Mouse (Mus musculus): ENCODE measurements around the gene Ccdc87. TPM values are rescaled to one million over a fixed set of nuclear protein-coding genes. Genes with fewer than 3 reads are reported as not detected.
A peak's percentile ranks its signal among the peaks of the same experiment; 100 is the strongest.
"Not testable (repeated sequence)": the region's sequence is repeated elsewhere in the genome, so short reads cannot be mapped to it uniquely, and the experiment has no call there.

The Ccdc87 gene
- polyA plus RNA-seq, 1 experiment from 2014 or later: not detected

GRCm38 (mm10) chr19:4865147-4865546 lies 26.0 kb downstream of the Ccdc87 start:
- WGBS: 3% methylated on average over 17 of the region's 17 CpGs
- Histone ChIP-seq H3K9ac (ENCODE audit: low read length) (no peak overlapping the region), H3K4me2 (ENCODE audit: low read length) (peak overlapping the region; percentile 16)

GRCm38 (mm10) chr19:4874613-4875012 lies 35.4 kb downstream of the Ccdc87 start:
- not testable (repeated sequence) for H3K4me2 ChIP-seq (ENCODE audit: low read length); H3K9ac ChIP-seq (ENCODE audit: low read length); H3K27ac ChIP-seq (ENCODE audit: low read depth); DNase-seq (ENCODE audit: low spot score); H3K27me3 ChIP-seq (replicated peaks; ENCODE audit: control insufficient read depth, insufficient read depth, low read length); ATAC-seq (replicated peaks; ENCODE audit: low FRiP score, low TSS enrichment, low read depth); H3K36me3 ChIP-seq (ENCODE audit: control insufficient read depth, insufficient read depth, low read length); H3K9me3 ChIP-seq (ENCODE audit: control insufficient read depth, low read length); H3K4me3 ChIP-seq (ENCODE audit: low read depth, low read length)
- peaks cover 15% of the 10 kb centered on the region for H3K4me1 ChIP-seq (replicated peaks; ENCODE audit: control insufficient read depth, insufficient read depth, low read length)
- WGBS: 86% methylated on average over 1 of the region's 1 CpGs

More at GRCm38 (mm10) chr19:4865147-4865546, 26.0 kb downstream of the Ccdc87 start:
- H3K27ac ChIP-seq (ENCODE audit: low read depth): no peak overlapping the region
- H3K27me3 ChIP-seq (replicated peaks; ENCODE audit: control insufficient read depth, insufficient read depth, low read length): peaks cover 4% of the 10 kb centered on the region; the same call in 1 of the 2 replicates
- no peak for DNase-seq (ENCODE audit: low spot score)
- no peaks in the 10 kb centered on the region for H3K9me3 ChIP-seq (ENCODE audit: control insufficient read depth, low read length)
- no peak for ATAC-seq (replicated peaks; ENCODE audit: low FRiP score, low TSS enrichment, low read depth)
- no peaks in the 10 kb centered on the region for H3K36me3 ChIP-seq (ENCODE audit: control insufficient read depth, insufficient read depth, low read length)
- H3K4me3 ChIP-seq (ENCODE audit: low read depth, low read length): no peak overlapping the region
- H3K4me1 ChIP-seq (replicated peaks; ENCODE audit: control insufficient read depth, insufficient read depth, low read length): no peaks in the 10 kb centered on the region

DNA sequence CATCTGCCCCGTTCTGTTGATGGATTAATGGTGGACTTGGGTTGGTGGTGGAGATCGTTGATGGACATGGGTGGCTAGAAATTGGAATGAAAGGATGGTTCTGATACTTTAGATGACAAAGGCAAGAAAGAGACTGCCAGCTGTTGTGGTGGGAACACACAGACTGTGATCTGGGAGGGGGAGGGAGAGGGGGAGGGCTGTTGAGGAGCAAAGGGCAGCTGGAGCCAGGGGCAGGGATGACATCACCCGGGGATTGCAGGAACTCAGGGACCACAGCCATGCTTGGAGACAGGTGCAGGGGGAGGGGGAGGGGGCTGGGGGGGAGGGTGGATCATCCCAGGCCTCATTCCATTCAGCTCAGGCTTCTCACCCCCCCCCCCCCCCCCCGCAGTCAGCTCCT lies 37.1 kb downstream of the Ccdc87 start:
- no peak for ATAC-seq (replicated peaks; ENCODE audit: low FRiP score, low TSS enrichment, low read depth)
- H3K9me3 ChIP-seq (ENCODE audit: control insufficient read depth, low read length): no peaks in the 10 kb centered on the region
- H3K4me2 ChIP-seq (ENCODE audit: low read length): no peak overlapping the region
- 66% methylated on average over 3 of the region's 4 CpGs for WGBS
- H3K27me3 ChIP-seq (replicated peaks; ENCODE audit: control insufficient read depth, insufficient read depth, low read length): no peaks in the 10 kb centered on the region
- no peak overlapping the region for H3K27ac ChIP-seq (ENCODE audit: low read depth)
- no peaks in the 10 kb centered on the region for H3K36me3 ChIP-seq (ENCODE audit: control insufficient read depth, insufficient read depth, low read length)
- no peak overlapping the region for H3K9ac ChIP-seq (ENCODE audit: low read length)
- H3K4me3 ChIP-seq (ENCODE audit: low read depth, low read length): no peak overlapping the region
- no peak for DNase-seq (ENCODE audit: low spot score)
- peaks cover 15% of the 10 kb centered on the region for H3K4me1 ChIP-seq (replicated peaks; ENCODE audit: control insufficient read depth, insufficient read depth, low read length)

- H3K4me2 ChIP-seq (ENCODE audit: low read length): no peak overlapping the region
- DNase-seq (ENCODE audit: low spot score) (no peak), ATAC-seq (replicated peaks; ENCODE audit: low FRiP score, low TSS enrichment, low read depth) (no peak)
- no peak overlapping the region for H3K4me3 ChIP-seq (ENCODE audit: low read depth, low read length)
- H3K4me1 ChIP-seq (replicated peaks; ENCODE audit: control insufficient read depth, insufficient read depth, low read length): peaks cover 15% of the 10 kb centered on the region
- H3K36me3 ChIP-seq (ENCODE audit: control insufficient read depth, insufficient read depth, low read length): no peaks in the 10 kb centered on the region
- no peaks in the 10 kb centered on the region for H3K9me3 ChIP-seq (ENCODE audit: control insufficient read depth, low read length)
- no peak overlapping the region for H3K27ac ChIP-seq (ENCODE audit: low read depth)
- WGBS: 79% methylated on average over 3 of the region's 3 CpGs
- H3K27me3 ChIP-seq (replicated peaks; ENCODE audit: control insufficient read depth, insufficient read depth, low read length): no peaks in the 10 kb centered on the region
- no peak overlapping the region for H3K9ac ChIP-seq (ENCODE audit: low read length)
Measured at GRCm38 (mm10) chr19:4876755-4877154, 37.6 kb downstream of the Ccdc87 start.

- 2% methylated on average over 17 of the region's 17 CpGs for WGBS
- ATAC-seq (replicated peaks; ENCODE audit: low FRiP score, low TSS enrichment, low read depth) (0 out of 2 replicates have a peak, but pooled peaks have one; percentile 6), DNase-seq (ENCODE audit: low spot score) (peak; percentile 62)
- Histone ChIP-seq H3K27ac (ENCODE audit: low read depth) (0 out of 2 replicates have a peak within 1 kb of the TSS, but pooled peaks have one; percentile 16), H3K4me1 (replicated peaks; ENCODE audit: control insufficient read depth, insufficient read depth, low read length) (peaks cover 15% of the 10 kb centered on the region), H3K36me3 (ENCODE audit: control insufficient read depth, insufficient read depth, low read length) (no peaks in the 10 kb centered on the region), H3K9me3 (ENCODE audit: control insufficient read depth, low read length) (no peaks in the 10 kb centered on the region), H3K27me3 (replicated peaks; ENCODE audit: control insufficient read depth, insufficient read depth, low read length) (no peaks in the 10 kb centered on the region), H3K4me2 (ENCODE audit: low read length) (peak within 1 kb of the TSS; percentile 83), H3K9ac (ENCODE audit: low read length) (peak within 1 kb of the TSS; percentile 71), H3K4me3 (ENCODE audit: low read depth, low read length) (peak within 1 kb of the TSS; percentile 65)
Measured at GRCm38 (mm10) chr19:4877785-4878184, 38.6 kb downstream of the Ccdc87 start, which contains the start of gene Actn3. TSS of gene Actn3 (minus strand) at chr19:4877909.

- no peaks in the 10 kb centered on the region for H3K27me3 ChIP-seq (replicated peaks; ENCODE audit: control insufficient read depth, insufficient read depth, low read length)
- under 1% methylated on average over 51 of the region's 52 CpGs for WGBS
- peak within 1 kb of the TSS; percentile 83 for H3K4me2 ChIP-seq (ENCODE audit: low read length)
- peak within 1 kb of the TSS; percentile 65 for H3K4me3 ChIP-seq (ENCODE audit: low read depth, low read length)
- H3K36me3 ChIP-seq (ENCODE audit: control insufficient read depth, insufficient read depth, low read length): no peaks in the 10 kb centered on the region
- H3K4me1 ChIP-seq (replicated peaks; ENCODE audit: control insufficient read depth, insufficient read depth, low read length): peaks cover 15% of the 10 kb centered on the region
- H3K27ac ChIP-seq (ENCODE audit: low read depth): 0 out of 2 replicates have a peak within 1 kb of the TSS, but pooled peaks have one; percentile 16
- peak within 1 kb of the TSS; percentile 71 for H3K9ac ChIP-seq (ENCODE audit: low read length)
- no peaks in the 10 kb centered on the region for H3K9me3 ChIP-seq (ENCODE audit: control insufficient read depth, low read length)
- DNase-seq (ENCODE audit: low spot score) (peak; percentile 99), ATAC-seq (replicated peaks; ENCODE audit: low FRiP score, low TSS enrichment, low read depth) (peak; percentile 98)
Measured at GRCm38 (mm10) chr19:4878405-4879323, 39.5 kb downstream of the Ccdc87 start, which contains the start of gene Zdhhc24. TSS of gene Zdhhc24 (plus strand) at chr19:4878668.

DNA sequence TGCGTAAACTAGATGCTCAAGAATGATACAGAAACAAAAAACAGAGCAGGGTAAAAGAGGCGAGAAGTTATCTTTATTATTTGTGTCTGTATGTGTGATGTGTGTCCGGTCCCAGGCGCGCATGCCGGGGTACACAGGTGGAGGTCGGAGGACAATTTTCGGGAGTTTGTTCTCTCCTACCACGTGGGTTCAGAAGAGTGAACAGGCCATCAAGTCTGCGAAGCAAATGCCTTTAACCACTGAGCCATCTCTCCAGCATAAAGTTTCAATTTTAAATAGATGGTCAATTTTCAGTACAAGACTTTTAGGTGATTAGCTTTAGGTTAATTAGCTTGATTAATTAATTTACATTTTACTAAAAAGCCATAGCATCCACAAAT lies 40.1 kb downstream of the Ccdc87 start:
- DNase-seq (ENCODE audit: low spot score) (no peak), ATAC-seq (replicated peaks; ENCODE audit: low FRiP score, low TSS enrichment, low read depth) (no peak)
- Histone ChIP-seq H3K4me1 (replicated peaks; ENCODE audit: control insufficient read depth, insufficient read depth, low read length) (peaks cover 15% of the 10 kb centered on the region), H3K4me2 (ENCODE audit: low read length) (peak overlapping the region; percentile 83), H3K9me3 (ENCODE audit: control insufficient read depth, low read length) (no peaks in the 10 kb centered on the region), H3K9ac (ENCODE audit: low read length) (peak overlapping the region; percentile 71), H3K27ac (ENCODE audit: low read depth) (no peak overlapping the region), H3K27me3 (replicated peaks; ENCODE audit: control insufficient read depth, insufficient read depth, low read length) (no peaks in the 10 kb centered on the region), H3K4me3 (ENCODE audit: low read depth, low read length) (peak overlapping the region; percentile 65), H3K36me3 (ENCODE audit: control insufficient read depth, insufficient read depth, low read length) (no peaks in the 10 kb centered on the region)
- WGBS: 61% methylated on average over 10 of the region's 10 CpGs

DNA sequence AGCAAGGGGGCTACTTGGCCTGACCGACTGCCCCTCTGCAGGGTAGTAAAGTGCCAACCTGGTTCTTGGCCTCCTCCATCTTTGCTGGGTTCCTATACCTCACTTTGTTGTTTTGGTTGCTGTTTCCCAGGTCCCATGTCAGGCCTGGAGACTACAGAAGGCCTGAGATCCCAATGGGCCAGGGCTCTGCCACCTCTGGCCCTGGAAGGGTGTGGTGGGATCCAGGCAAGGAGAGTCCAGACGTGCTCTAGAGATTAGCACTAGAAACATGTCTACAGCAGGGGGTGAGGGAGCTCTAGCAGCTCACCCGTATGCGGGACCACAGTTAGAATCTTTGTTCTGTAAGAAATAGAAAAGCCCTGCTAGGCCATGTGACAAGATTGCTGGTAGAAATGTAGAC lies 44.8 kb downstream of the Ccdc87 start:
- DNase-seq (ENCODE audit: low spot score) (no peak), ATAC-seq (replicated peaks; ENCODE audit: low FRiP score, low TSS enrichment, low read depth) (no peak)
- WGBS: 84% methylated on average over 4 of the region's 4 CpGs
- Histone ChIP-seq H3K4me1 (replicated peaks; ENCODE audit: control insufficient read depth, insufficient read depth, low read length) (peaks cover 5% of the 10 kb centered on the region; the same call in 1 of the 2 replicates), H3K36me3 (ENCODE audit: control insufficient read depth, insufficient read depth, low read length) (no peaks in the 10 kb centered on the region), H3K27ac (ENCODE audit: low read depth) (no peak overlapping the region), H3K4me3 (ENCODE audit: low read depth, low read length) (no peak overlapping the region), H3K9ac (ENCODE audit: low read length) (no peak overlapping the region), H3K27me3 (replicated peaks; ENCODE audit: control insufficient read depth, insufficient read depth, low read length) (no peaks in the 10 kb centered on the region), H3K9me3 (ENCODE audit: control insufficient read depth, low read length) (no peaks in the 10 kb centered on the region), H3K4me2 (ENCODE audit: low read length) (no peak overlapping the region)
